Mouse (Mus musculus): ENCODE data around the gene Cbs. TPM values are rescaled to one million over a fixed set of nuclear protein-coding genes. Genes with fewer than 3 reads are reported as not detected.

The Cbs gene
- polyA plus RNA-seq, 1 experiment from 2014 or later = 10.7 TPM

- no peak overlapping the region for H3K9ac ChIP-seq (replicated peaks; ENCODE audit: low read depth, low read length)
- ATAC-seq (ENCODE audit: low read depth) = no peak
- no peak overlapping the region for H3K27ac ChIP-seq (ENCODE audit: low read depth, low read length)
- WGBS = 85% methylated on average over 7 of the region's 7 CpGs
- no peaks in the 10 kb centered on the region for H3K9me3 ChIP-seq (ENCODE audit: control insufficient read depth, low read length)
- H3K4me3 ChIP-seq (ENCODE audit: low read depth, low read length) = no peak overlapping the region
- no peaks in the 10 kb centered on the region for H3K4me1 ChIP-seq (ENCODE audit: control insufficient read depth, insufficient read depth, low read length)
- H3K4me2 ChIP-seq (ENCODE audit: low read depth, low read length) = no peak overlapping the region
- H3K27me3 ChIP-seq (ENCODE audit: control insufficient read depth, insufficient read depth, low read length) = no peaks in the 10 kb centered on the region
- H3K36me3 ChIP-seq (ENCODE audit: control insufficient read depth, insufficient read depth, low read length) = peaks cover 32% of the 10 kb centered on the region
Measured at GRCm38 (mm10) chr17:31606424-31606823, 30.6 kb downstream of the Cbs start.

- H3K9ac ChIP-seq (replicated peaks; ENCODE audit: low read depth, low read length) = no peak overlapping the region
- no peaks in the 10 kb centered on the region for H3K27me3 ChIP-seq (ENCODE audit: control insufficient read depth, insufficient read depth, low read length)
- no peak overlapping the region for H3K27ac ChIP-seq (ENCODE audit: low read depth, low read length)
- peaks cover 61% of the 10 kb centered on the region for H3K36me3 ChIP-seq (ENCODE audit: control insufficient read depth, insufficient read depth, low read length)
- WGBS = 90% methylated on average over 8 of the region's 8 CpGs
- no peaks in the 10 kb centered on the region for H3K9me3 ChIP-seq (ENCODE audit: control insufficient read depth, low read length)
- no peaks in the 10 kb centered on the region for H3K4me1 ChIP-seq (ENCODE audit: control insufficient read depth, insufficient read depth, low read length)
- ATAC-seq (ENCODE audit: low read depth) = no peak
- no peak overlapping the region for H3K4me2 ChIP-seq (ENCODE audit: low read depth, low read length)
- no peak overlapping the region for H3K4me3 ChIP-seq (ENCODE audit: low read depth, low read length)
Measured at GRCm38 (mm10) chr17:31598593-31598992, 38.4 kb downstream of the Cbs start.

GRCm38 (mm10) chr17:31597957-31598356, 39.1 kb downstream of the Cbs start:
- 96% methylated on average over 9 of the region's 9 CpGs for WGBS
- Histone ChIP-seq H3K4me1 (ENCODE audit: control insufficient read depth, insufficient read depth, low read length) (no peaks in the 10 kb centered on the region), H3K36me3 (ENCODE audit: control insufficient read depth, insufficient read depth, low read length) (peaks cover 61% of the 10 kb centered on the region), H3K27me3 (ENCODE audit: control insufficient read depth, insufficient read depth, low read length) (no peaks in the 10 kb centered on the region), H3K4me3 (ENCODE audit: low read depth, low read length) (no peak overlapping the region), H3K27ac (ENCODE audit: low read depth, low read length) (no peak overlapping the region), H3K9ac (replicated peaks; ENCODE audit: low read depth, low read length) (no peak overlapping the region), H3K9me3 (ENCODE audit: control insufficient read depth, low read length) (no peaks in the 10 kb centered on the region), H3K4me2 (ENCODE audit: low read depth, low read length) (no peak overlapping the region)
- no peak for ATAC-seq (ENCODE audit: low read depth)

- H3K27ac ChIP-seq (ENCODE audit: low read depth, low read length) = no peak overlapping the region
- H3K9ac ChIP-seq (replicated peaks; ENCODE audit: low read depth, low read length) = no peak overlapping the region
- H3K4me1 ChIP-seq (ENCODE audit: control insufficient read depth, insufficient read depth, low read length) = no peaks in the 10 kb centered on the region
- ATAC-seq (ENCODE audit: low read depth) = no peak
- no peaks in the 10 kb centered on the region for H3K27me3 ChIP-seq (ENCODE audit: control insufficient read depth, insufficient read depth, low read length)
- H3K4me3 ChIP-seq (ENCODE audit: low read depth, low read length) = no peak overlapping the region
- peaks cover 75% of the 10 kb centered on the region for H3K36me3 ChIP-seq (ENCODE audit: control insufficient read depth, insufficient read depth, low read length)
- H3K4me2 ChIP-seq (ENCODE audit: low read depth, low read length) = no peak overlapping the region
- H3K9me3 ChIP-seq (ENCODE audit: control insufficient read depth, low read length) = no peaks in the 10 kb centered on the region
- WGBS = 72% methylated on average over 5 of the region's 5 CpGs
Measured at GRCm38 (mm10) chr17:31595077-31595476, 42.0 kb downstream of the Cbs start.

GRCm38 (mm10) chr17:31594590-31594989, 42.4 kb downstream of the Cbs start:
- Histone ChIP-seq H3K36me3 (ENCODE audit: control insufficient read depth, insufficient read depth, low read length) (peaks cover 72% of the 10 kb centered on the region), H3K4me1 (ENCODE audit: control insufficient read depth, insufficient read depth, low read length) (no peaks in the 10 kb centered on the region), H3K4me2 (ENCODE audit: low read depth, low read length) (no peak overlapping the region), H3K9ac (replicated peaks; ENCODE audit: low read depth, low read length) (no peak overlapping the region), H3K27ac (ENCODE audit: low read depth, low read length) (no peak overlapping the region), H3K9me3 (ENCODE audit: control insufficient read depth, low read length) (no peaks in the 10 kb centered on the region), H3K27me3 (ENCODE audit: control insufficient read depth, insufficient read depth, low read length) (no peaks in the 10 kb centered on the region), H3K4me3 (ENCODE audit: low read depth, low read length) (no peak overlapping the region)
- WGBS = 77% methylated on average over 7 of the region's 7 CpGs
- no peak for ATAC-seq (ENCODE audit: low read depth)

- peaks cover 47% of the 10 kb centered on the region for H3K36me3 ChIP-seq (ENCODE audit: control insufficient read depth, insufficient read depth, low read length)
- H3K4me2 ChIP-seq (ENCODE audit: low read depth, low read length) = no peak overlapping the region
- no peak for ATAC-seq (ENCODE audit: low read depth)
- no peaks in the 10 kb centered on the region for H3K9me3 ChIP-seq (ENCODE audit: control insufficient read depth, low read length)
- no peak overlapping the region for H3K4me3 ChIP-seq (ENCODE audit: low read depth, low read length)
- no peak overlapping the region for H3K27ac ChIP-seq (ENCODE audit: low read depth, low read length)
- no peaks in the 10 kb centered on the region for H3K4me1 ChIP-seq (ENCODE audit: control insufficient read depth, insufficient read depth, low read length)
- 90% methylated on average over 11 of the region's 11 CpGs for WGBS
- no peaks in the 10 kb centered on the region for H3K27me3 ChIP-seq (ENCODE audit: control insufficient read depth, insufficient read depth, low read length)
- no peak overlapping the region for H3K9ac ChIP-seq (replicated peaks; ENCODE audit: low read depth, low read length)
Measured at GRCm38 (mm10) chr17:31590846-31591245, 46.2 kb downstream of the Cbs start.

GRCm38 (mm10) chr17:31588726-31589125, 48.3 kb downstream of the Cbs start:
- ATAC-seq (ENCODE audit: low read depth) = no peak
- Histone ChIP-seq H3K36me3 (ENCODE audit: control insufficient read depth, insufficient read depth, low read length) (peaks cover 36% of the 10 kb centered on the region), H3K4me3 (ENCODE audit: low read depth, low read length) (no peak overlapping the region), H3K27me3 (ENCODE audit: control insufficient read depth, insufficient read depth, low read length) (no peaks in the 10 kb centered on the region), H3K27ac (ENCODE audit: low read depth, low read length) (no peak overlapping the region), H3K4me1 (ENCODE audit: control insufficient read depth, insufficient read depth, low read length) (0 out of 2 replicates have a peak, but pooled peaks cover under 1% of the 10 kb centered on the region), H3K9ac (replicated peaks; ENCODE audit: low read depth, low read length) (no peak overlapping the region), H3K4me2 (ENCODE audit: low read depth, low read length) (no peak overlapping the region), H3K9me3 (ENCODE audit: control insufficient read depth, low read length) (no peaks in the 10 kb centered on the region)
- 92% methylated on average over 4 of the region's 4 CpGs for WGBS

GRCm38 (mm10) chr17:31588115-31588514, 48.9 kb downstream of the Cbs start:
- H3K4me3 ChIP-seq (ENCODE audit: low read depth, low read length) = no peak overlapping the region
- WGBS = 87% methylated on average over 7 of the region's 7 CpGs
- H3K9me3 ChIP-seq (ENCODE audit: control insufficient read depth, low read length) = no peaks in the 10 kb centered on the region
- peaks cover 31% of the 10 kb centered on the region for H3K36me3 ChIP-seq (ENCODE audit: control insufficient read depth, insufficient read depth, low read length)
- H3K4me2 ChIP-seq (ENCODE audit: low read depth, low read length) = no peak overlapping the region
- no peak overlapping the region for H3K27ac ChIP-seq (ENCODE audit: low read depth, low read length)
- H3K27me3 ChIP-seq (ENCODE audit: control insufficient read depth, insufficient read depth, low read length) = no peaks in the 10 kb centered on the region
- no peak overlapping the region for H3K9ac ChIP-seq (replicated peaks; ENCODE audit: low read depth, low read length)
- peaks cover 6% of the 10 kb centered on the region; the same call in 1 of the 2 replicates for H3K4me1 ChIP-seq (ENCODE audit: control insufficient read depth, insufficient read depth, low read length)
- no peak for ATAC-seq (ENCODE audit: low read depth)

GRCm38 (mm10) chr17:31583781-31584180, 53.3 kb downstream of the Cbs start:
- Histone ChIP-seq H3K4me2 (ENCODE audit: low read depth, low read length) (no peak overlapping the region), H3K36me3 (ENCODE audit: control insufficient read depth, insufficient read depth, low read length) (no peaks in the 10 kb centered on the region; the same call in 1 of the 2 replicates), H3K4me3 (ENCODE audit: low read depth, low read length) (no peak overlapping the region), H3K27me3 (ENCODE audit: control insufficient read depth, insufficient read depth, low read length) (no peaks in the 10 kb centered on the region), H3K9me3 (ENCODE audit: control insufficient read depth, low read length) (no peaks in the 10 kb centered on the region), H3K27ac (ENCODE audit: low read depth, low read length) (0 out of 2 replicates have a peak overlapping the region, but pooled peaks have one; percentile 6), H3K9ac (replicated peaks; ENCODE audit: low read depth, low read length) (0 out of 2 replicates have a peak overlapping the region, but pooled peaks have one; percentile 16), H3K4me1 (ENCODE audit: control insufficient read depth, insufficient read depth, low read length) (peaks cover 21% of the 10 kb centered on the region)
- 75% methylated on average over 6 of the region's 6 CpGs for WGBS
- no peak for ATAC-seq (ENCODE audit: low read depth)
